Mouse (Mus musculus): ENCODE results near the gene Pacrg. TPM values are rescaled to one million over a fixed set of nuclear protein-coding genes. Genes with fewer than 3 reads are reported as not detected.

Gene Pacrg
- polyA plus RNA-seq, 1 experiment from 2014 or later = 1.3 TPM

GRCm38 (mm10) chr17:10766735-10767406 lies 73.2 kb downstream of the Pacrg start:
- 56% methylated on average over 10 of the region's 10 CpGs for WGBS (ENCODE audit: insufficient replicate concordance)
- Histone ChIP-seq H3K9me3 (replicated peaks; ENCODE audit: control insufficient read depth, low read length) (no peaks in the 10 kb centered on the region), H3K4me1 (ENCODE audit: control insufficient read depth, insufficient read depth, low read length) (no peaks in the 10 kb centered on the region), H3K4me3 (ENCODE audit: low read depth, low read length) (no peak overlapping the region), H3K9ac (ENCODE audit: low read depth, low read length) (no peak overlapping the region), H3K4me2 (no peak overlapping the region), H3K36me3 (ENCODE audit: control insufficient read depth, insufficient read depth, low read length) (no peaks in the 10 kb centered on the region), H3K27me3 (ENCODE audit: control insufficient read depth, insufficient read depth, low read length) (no peaks in the 10 kb centered on the region), H3K27ac (ENCODE audit: low read depth, low read length) (no peak overlapping the region)
- ATAC-seq (replicated peaks; ENCODE audit: insufficient number of reproducible peaks, low FRiP score, low TSS enrichment) = no peak

GRCm38 (mm10) chr17:10764343-10764742 lies 75.8 kb downstream of the Pacrg start:
- H3K9ac ChIP-seq (ENCODE audit: low read depth, low read length) = no peak overlapping the region
- H3K4me3 ChIP-seq (ENCODE audit: low read depth, low read length) = no peak overlapping the region
- no peak for ATAC-seq (replicated peaks; ENCODE audit: insufficient number of reproducible peaks, low FRiP score, low TSS enrichment)
- no peaks in the 10 kb centered on the region for H3K4me1 ChIP-seq (ENCODE audit: control insufficient read depth, insufficient read depth, low read length)
- H3K4me2 ChIP-seq = no peak overlapping the region
- no peak overlapping the region for H3K27ac ChIP-seq (ENCODE audit: low read depth, low read length)
- no peaks in the 10 kb centered on the region for H3K9me3 ChIP-seq (replicated peaks; ENCODE audit: control insufficient read depth, low read length)
- H3K27me3 ChIP-seq (ENCODE audit: control insufficient read depth, insufficient read depth, low read length) = no peaks in the 10 kb centered on the region
- 86% methylated on average over 1 of the region's 1 CpGs for WGBS (ENCODE audit: insufficient replicate concordance)
- H3K36me3 ChIP-seq (ENCODE audit: control insufficient read depth, insufficient read depth, low read length) = no peaks in the 10 kb centered on the region

GRCm38 (mm10) chr17:10757455-10757854 lies 82.7 kb downstream of the Pacrg start:
- no peak for ATAC-seq (replicated peaks; ENCODE audit: insufficient number of reproducible peaks, low FRiP score, low TSS enrichment)
- Histone ChIP-seq H3K27ac (ENCODE audit: low read depth, low read length) (no peak overlapping the region), H3K4me3 (ENCODE audit: low read depth, low read length) (no peak overlapping the region), H3K36me3 (ENCODE audit: control insufficient read depth, insufficient read depth, low read length) (no peaks in the 10 kb centered on the region), H3K4me1 (ENCODE audit: control insufficient read depth, insufficient read depth, low read length) (no peaks in the 10 kb centered on the region), H3K9me3 (replicated peaks; ENCODE audit: control insufficient read depth, low read length) (no peaks in the 10 kb centered on the region), H3K9ac (ENCODE audit: low read depth, low read length) (no peak overlapping the region), H3K4me2 (no peak overlapping the region), H3K27me3 (ENCODE audit: control insufficient read depth, insufficient read depth, low read length) (no peaks in the 10 kb centered on the region)
- 84% methylated on average over 5 of the region's 5 CpGs for WGBS (ENCODE audit: insufficient replicate concordance)

DNA sequence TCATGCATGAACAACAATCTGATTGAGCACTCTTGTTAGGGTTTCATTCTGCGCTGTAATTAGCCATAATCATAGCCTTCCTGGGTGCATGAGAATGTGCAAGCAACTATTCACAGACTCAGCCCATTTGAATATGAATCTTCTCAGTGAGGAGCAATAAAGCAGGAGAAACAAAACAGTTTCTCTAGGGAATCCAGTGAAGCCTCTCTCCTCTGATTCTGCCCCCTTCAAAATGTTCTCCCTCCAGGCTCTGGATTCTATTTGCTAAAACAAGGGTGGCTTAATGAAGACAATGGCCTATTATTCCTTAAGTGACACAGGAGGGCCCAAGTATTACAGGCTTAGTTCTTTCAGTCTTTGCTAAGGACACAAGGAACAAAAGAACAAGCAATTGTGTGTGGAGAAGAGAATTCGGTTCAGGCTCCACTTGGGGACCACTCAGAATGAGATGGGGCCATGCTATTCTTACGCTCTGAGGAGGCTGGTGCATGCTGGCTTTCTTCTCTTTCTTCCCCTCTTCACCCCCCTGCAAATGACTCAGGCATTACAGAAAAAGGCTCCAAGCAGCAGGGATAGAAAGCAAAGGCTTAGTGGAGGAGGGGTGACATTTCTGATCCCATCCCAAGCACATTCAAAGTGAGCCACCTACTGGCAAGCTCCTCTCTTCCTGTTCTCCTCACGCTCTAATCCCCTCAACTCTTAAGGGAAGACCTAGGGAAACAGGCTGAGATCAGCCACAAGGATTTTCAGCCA lies 95.2 kb downstream of the Pacrg start:
- H3K27ac ChIP-seq (ENCODE audit: low read depth, low read length) = no peak overlapping the region
- no peaks in the 10 kb centered on the region for H3K9me3 ChIP-seq (replicated peaks; ENCODE audit: control insufficient read depth, low read length)
- peaks cover 3% of the 10 kb centered on the region; the same call in 1 of the 2 replicates for H3K27me3 ChIP-seq (ENCODE audit: control insufficient read depth, insufficient read depth, low read length)
- no peak overlapping the region for H3K9ac ChIP-seq (ENCODE audit: low read depth, low read length)
- no peak overlapping the region for H3K4me3 ChIP-seq (ENCODE audit: low read depth, low read length)
- peak overlapping the region; percentile 7; the same call in 1 of the 2 replicates for H3K4me2 ChIP-seq
- 25% methylated on average over 4 of the region's 4 CpGs for whole genome bisulfite sequencing (ENCODE audit: insufficient replicate concordance)
- ATAC-seq (replicated peaks; ENCODE audit: insufficient number of reproducible peaks, low FRiP score, low TSS enrichment) = no peak
- H3K4me1 ChIP-seq (ENCODE audit: control insufficient read depth, insufficient read depth, low read length) = no peaks in the 10 kb centered on the region
- H3K36me3 ChIP-seq (ENCODE audit: control insufficient read depth, insufficient read depth, low read length) = no peaks in the 10 kb centered on the region

- no peak for ATAC-seq (replicated peaks; ENCODE audit: insufficient number of reproducible peaks, low FRiP score, low TSS enrichment)
- 70% methylated on average over 2 of the region's 2 CpGs for WGBS (ENCODE audit: insufficient replicate concordance)
- no peaks in the 10 kb centered on the region for H3K27me3 ChIP-seq (ENCODE audit: control insufficient read depth, insufficient read depth, low read length)
- no peaks in the 10 kb centered on the region for H3K9me3 ChIP-seq (replicated peaks; ENCODE audit: control insufficient read depth, low read length)
- H3K4me3 ChIP-seq (ENCODE audit: low read depth, low read length) = no peak overlapping the region
- H3K9ac ChIP-seq (ENCODE audit: low read depth, low read length) = no peak overlapping the region
- no peak overlapping the region for H3K4me2 ChIP-seq
- H3K4me1 ChIP-seq (ENCODE audit: control insufficient read depth, insufficient read depth, low read length) = no peaks in the 10 kb centered on the region
- no peak overlapping the region for H3K27ac ChIP-seq (ENCODE audit: low read depth, low read length)
- no peaks in the 10 kb centered on the region for H3K36me3 ChIP-seq (ENCODE audit: control insufficient read depth, insufficient read depth, low read length)
These were observed 100.0 kb downstream of the Pacrg start for GRCm38 (mm10) chr17:10740083-10740482.

DNA sequence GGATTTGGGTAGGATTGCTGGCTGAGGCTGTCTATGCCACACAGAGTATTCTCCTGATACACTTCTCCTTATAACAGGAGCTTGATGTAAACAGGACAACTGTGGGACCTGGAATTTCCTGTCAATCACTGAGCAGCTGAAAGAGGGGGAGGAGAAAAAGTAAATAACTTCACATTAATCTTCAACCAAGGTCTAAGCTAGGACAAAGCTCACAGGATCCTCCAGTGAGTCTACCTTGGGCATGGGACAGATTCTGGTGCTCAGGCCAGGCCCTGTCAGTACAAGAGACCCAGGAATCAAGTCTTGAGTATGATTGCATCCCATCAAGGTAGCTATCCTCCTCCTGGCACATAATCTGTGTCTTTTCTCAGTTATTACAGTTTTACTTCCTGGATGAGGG lies 102.1 kb downstream of the Pacrg start:
- H3K4me1 ChIP-seq (ENCODE audit: control insufficient read depth, insufficient read depth, low read length) = no peaks in the 10 kb centered on the region
- no peaks in the 10 kb centered on the region for H3K27me3 ChIP-seq (ENCODE audit: control insufficient read depth, insufficient read depth, low read length)
- no peak overlapping the region for H3K9ac ChIP-seq (ENCODE audit: low read depth, low read length)
- H3K36me3 ChIP-seq (ENCODE audit: control insufficient read depth, insufficient read depth, low read length) = no peaks in the 10 kb centered on the region
- H3K4me3 ChIP-seq (ENCODE audit: low read depth, low read length) = no peak overlapping the region
- no peak overlapping the region for H3K27ac ChIP-seq (ENCODE audit: low read depth, low read length)
- no peaks in the 10 kb centered on the region for H3K9me3 ChIP-seq (replicated peaks; ENCODE audit: control insufficient read depth, low read length)
- H3K4me2 ChIP-seq = no peak overlapping the region
- no peak for ATAC-seq (replicated peaks; ENCODE audit: insufficient number of reproducible peaks, low FRiP score, low TSS enrichment)

- Histone ChIP-seq H3K9me3 (replicated peaks; ENCODE audit: control insufficient read depth, low read length) (no peaks in the 10 kb centered on the region), H3K27ac (ENCODE audit: low read depth, low read length) (no peak overlapping the region), H3K4me1 (ENCODE audit: control insufficient read depth, insufficient read depth, low read length) (no peaks in the 10 kb centered on the region), H3K27me3 (ENCODE audit: control insufficient read depth, insufficient read depth, low read length) (no peaks in the 10 kb centered on the region), H3K4me3 (ENCODE audit: low read depth, low read length) (no peak overlapping the region), H3K4me2 (no peak overlapping the region), H3K9ac (ENCODE audit: low read depth, low read length) (no peak overlapping the region), H3K36me3 (ENCODE audit: control insufficient read depth, insufficient read depth, low read length) (no peaks in the 10 kb centered on the region)
- ATAC-seq (replicated peaks; ENCODE audit: insufficient number of reproducible peaks, low FRiP score, low TSS enrichment) = no peak
- 82% methylated on average over 6 of the region's 6 CpGs for WGBS (ENCODE audit: insufficient replicate concordance)
These were observed 105.4 kb downstream of the Pacrg start for GRCm38 (mm10) chr17:10734733-10735132.

GRCm38 (mm10) chr17:10732303-10733048 lies 107.6 kb downstream of the Pacrg start:
- no peaks in the 10 kb centered on the region for H3K36me3 ChIP-seq (ENCODE audit: control insufficient read depth, insufficient read depth, low read length)
- no peak overlapping the region for H3K4me3 ChIP-seq (ENCODE audit: low read depth, low read length)
- no peaks in the 10 kb centered on the region for H3K9me3 ChIP-seq (replicated peaks; ENCODE audit: control insufficient read depth, low read length)
- H3K4me1 ChIP-seq (ENCODE audit: control insufficient read depth, insufficient read depth, low read length) = no peaks in the 10 kb centered on the region
- H3K27ac ChIP-seq (ENCODE audit: low read depth, low read length) = no peak overlapping the region
- no peak overlapping the region for H3K4me2 ChIP-seq
- H3K9ac ChIP-seq (ENCODE audit: low read depth, low read length) = no peak overlapping the region
- no peaks in the 10 kb centered on the region for H3K27me3 ChIP-seq (ENCODE audit: control insufficient read depth, insufficient read depth, low read length)
- ATAC-seq (replicated peaks; ENCODE audit: insufficient number of reproducible peaks, low FRiP score, low TSS enrichment) = no peak
- 60% methylated on average over 4 of the region's 4 CpGs for WGBS (ENCODE audit: insufficient replicate concordance)
